Mouse (Mus musculus) midbrain, postnatal 0 days (tissue): ENCODE results near the gene Rhot1. TPM values are rescaled to one million over a fixed set of nuclear protein-coding genes. Genes with fewer than 3 reads are reported as not detected.

ENCODE experiments used
- ATAC-seq: fragments of 200-750 bp; cut with Nextera tagmentation; 2 replicates; pipeline ENCODE4 v1.8.0; 2017; ENCODE audit warnings: moderate number of reproducible peaks, mild to moderate bottlenecking, moderate TSS enrichment, moderate library complexity; ENCODE audit not compliant: low FRiP score
- DNase-seq: peaks from one replicate; pipeline ENCODE4 v3.0.0-alpha.2; 2015; ENCODE audit warnings: low spot score
- H3K27ac ChIP-seq: fragments of 300-500 bp; sonication (generic); 2 replicates; pipeline ENCODE4 v1.5.1; 2014; ENCODE audit warnings: low read depth, mild to moderate bottlenecking, low read length, mixed read lengths
- H3K27me3 ChIP-seq: fragments of 300-500 bp; sonication (generic); 2 replicates; pipeline ENCODE4 v1.6.1; 2014; ENCODE audit warnings: low read length, control low read depth, mixed read lengths; ENCODE audit not compliant: insufficient read depth
- H3K36me3 ChIP-seq: fragments of 300-500 bp; sonication (generic); 2 replicates; pipeline ENCODE4 v1.6.1; 2014; ENCODE audit warnings: low read length, control low read depth, mixed read lengths; ENCODE audit not compliant: insufficient read depth
- H3K4me1 ChIP-seq: fragments of 300-500 bp; sonication (generic); 2 replicates; pipeline ENCODE4 v1.6.1; 2014; ENCODE audit warnings: mild to moderate bottlenecking, control low read depth, antibody characterized with exemption, low read length, mixed read lengths; ENCODE audit not compliant: insufficient read depth
- H3K4me2 ChIP-seq: fragments of 300-500 bp; sonication (generic); 2 replicates; pipeline ENCODE4 v1.6.1; 2014; ENCODE audit warnings: low read depth, mild to moderate bottlenecking, low read length, mixed read lengths; ENCODE audit not compliant: poor library complexity, severe bottlenecking
- H3K4me3 ChIP-seq: fragments of 300-500 bp; sonication (generic); 2 replicates; pipeline ENCODE4 v1.5.1; 2014; ENCODE audit warnings: low read depth, mild to moderate bottlenecking, low read length, moderate library complexity
- H3K9ac ChIP-seq: fragments of 300-500 bp; sonication (generic); replicated peaks from 2 replicates; pipeline ENCODE4 v1.6.1; 2014; ENCODE audit warnings: mild to moderate bottlenecking, low read length, moderate library complexity, mixed read lengths; ENCODE audit not compliant: poor library complexity, severe bottlenecking
- H3K9me3 ChIP-seq: fragments of 300-500 bp; sonication (generic); 2 replicates; pipeline ENCODE4 v1.6.1; 2016; ENCODE audit warnings: low read length, control low read depth
- CTCF ChIP-seq: IDR thresholded peaks from 2 replicates; pipeline ENCODE4 v1.5.1; 2016; ENCODE audit warnings: antibody characterized with exemption, mild to moderate bottlenecking
- WGBS: fragments of 180-500 bp; shearing (Covaris S2); extraction: QIAGEN DNeasy Blood & Tissue Kit; methylation state at CpG from one replicate; pipeline ENCODE4 v1.1.7; 2014; 5-methylcytosine and 5-hydroxymethylcytosine counted together
- polyA plus RNA-seq: library from polyadenylated mRNA; unstranded; fragments of >200 nt; fragmentation: Nextera tagmentation; extraction: Ambion mirVana; gene quantifications from 2 replicates; pipeline ENCODE4 v1.2.1, GENCODE M21; 2015
- total RNA-seq: library from RNA; depleted of rRNA; stranded (reverse); fragments of >200 nt; gene quantifications from 2 replicates; pipeline ENCODE4 v1.2.3, GENCODE M21; 2014; rRNA removed

Gene Rhot1
- total RNA-seq, result 69.5 and 74.9 TPM in 2 replicates
- 55.1 and 56.1 TPM in 2 replicates for polyA plus RNA-seq

GRCm38 (mm10) chr11:80208860-80209800 lies at the start of gene Rhot1:
TSS of gene Rhot1 (plus strand) at chr11:80209019.
- H3K4me2 ChIP-seq, result peak within 1 kb of the TSS; percentile 48
- H3K9ac ChIP-seq, result peak within 1 kb of the TSS; percentile 95
- peak within 1 kb of the TSS; percentile 98 for H3K4me3 ChIP-seq
- ATAC-seq, result peak; percentile 89
- peak; percentile 93 for TF ChIP-seq CTCF
- WGBS, result under 1% methylated on average over 53 of the region's 78 CpGs
- peak within 1 kb of the TSS; percentile 92 for H3K27ac ChIP-seq
- no peaks in the 10 kb centered on the region for H3K36me3 ChIP-seq
- H3K9me3 ChIP-seq, result no peaks in the 10 kb centered on the region
- peak; percentile 96 for DNase-seq
- no peaks in the 10 kb centered on the region for H3K27me3 ChIP-seq
- H3K4me1 ChIP-seq, result peaks cover 6% of the 10 kb centered on the region; the same call in 1 of the 2 replicates

GRCm38 (mm10) chr11:80161041-80161440 lies 47.8 kb upstream of the Rhot1 start:
- WGBS, result 79% methylated on average over 4 of the region's 4 CpGs
- no peak for TF ChIP-seq CTCF

GRCm38 (mm10) chr11:80163362-80164116 lies 45.3 kb upstream of the Rhot1 start:
- H3K27me3 ChIP-seq, result no peaks in the 10 kb centered on the region
- no peak overlapping the region for H3K4me2 ChIP-seq
- no peaks in the 10 kb centered on the region for H3K9me3 ChIP-seq
- H3K9ac ChIP-seq, result no peak overlapping the region
- H3K36me3 ChIP-seq, result no peaks in the 10 kb centered on the region
- DNase-seq, result no peak
- no peaks in the 10 kb centered on the region for H3K4me1 ChIP-seq
- TF ChIP-seq CTCF, result no peak
- H3K27ac ChIP-seq, result no peak overlapping the region
- H3K4me3 ChIP-seq, result no peak overlapping the region
- WGBS, result 79% methylated on average over 7 of the region's 7 CpGs
- no peak for ATAC-seq

More at GRCm38 (mm10) chr11:80161041-80161440, 47.8 kb upstream of the Rhot1 start:
- DNase-seq (no peak), ATAC-seq (no peak)
- Histone ChIP-seq H3K27me3 (no peaks in the 10 kb centered on the region), H3K4me1 (no peaks in the 10 kb centered on the region), H3K36me3 (no peaks in the 10 kb centered on the region), H3K9ac (no peak overlapping the region), H3K4me2 (no peak overlapping the region), H3K27ac (no peak overlapping the region), H3K4me3 (no peak overlapping the region), H3K9me3 (no peaks in the 10 kb centered on the region)

GRCm38 (mm10) chr11:80164224-80164623 lies 44.6 kb upstream of the Rhot1 start:
- Histone ChIP-seq H3K4me2 (no peak overlapping the region), H3K4me3 (no peak overlapping the region), H3K9me3 (no peaks in the 10 kb centered on the region), H3K27me3 (no peaks in the 10 kb centered on the region), H3K9ac (no peak overlapping the region), H3K27ac (no peak overlapping the region), H3K4me1 (no peaks in the 10 kb centered on the region), H3K36me3 (no peaks in the 10 kb centered on the region)
- 41% methylated on average over 2 of the region's 2 CpGs for WGBS
- no peak for TF ChIP-seq CTCF
- DNase-seq, result no peak
- no peak for ATAC-seq

- H3K36me3 ChIP-seq, result no peaks in the 10 kb centered on the region
- no peaks in the 10 kb centered on the region for H3K4me1 ChIP-seq
- no peaks in the 10 kb centered on the region for H3K9me3 ChIP-seq
- H3K4me3 ChIP-seq, result no peak overlapping the region
- H3K4me2 ChIP-seq, result no peak overlapping the region
- ATAC-seq (no peak), DNase-seq (no peak)
- no peaks in the 10 kb centered on the region for H3K27me3 ChIP-seq
- H3K27ac ChIP-seq, result no peak overlapping the region
- 91% methylated on average over 9 of the region's 9 CpGs for WGBS
- H3K9ac ChIP-seq, result no peak overlapping the region
- TF ChIP-seq CTCF, result no peak
Measured at GRCm38 (mm10) chr11:80168121-80168520, 40.7 kb upstream of the Rhot1 start.
